Mouse (Mus musculus) heart, embryonic 13.5 days (tissue): ENCODE results near the gene Hapln1. TPM values are rescaled to one million over a fixed set of nuclear protein-coding genes. Genes with fewer than 3 reads are reported as not detected.

Experiments
- ATAC-seq: fragments of 200-750 bp; cut with Nextera tagmentation; 2 replicates; pipeline ENCODE4 v1.8.0; 2017; ENCODE audit warnings: moderate TSS enrichment; ENCODE audit not compliant: insufficient number of reproducible peaks, low FRiP score, low TSS enrichment; ENCODE audit errors: extremely low read depth
- H3K27ac ChIP-seq: fragments of 300-500 bp; sonication (generic); replicated peaks from 2 replicates; pipeline ENCODE4 v1.5.1; 2015; ENCODE audit warnings: moderate library complexity, mild to moderate bottlenecking, inconsistent platforms
- H3K27me3 ChIP-seq: fragments of 300-500 bp; sonication (generic); replicated peaks from 2 replicates; pipeline ENCODE4 v1.6.1; 2015; ENCODE audit warnings: mild to moderate bottlenecking, inconsistent platforms
- H3K36me3 ChIP-seq: fragments of 300-500 bp; sonication (generic); 2 replicates; pipeline ENCODE4 v1.6.1; 2015; ENCODE audit warnings: mild to moderate bottlenecking, inconsistent platforms
- H3K4me1 ChIP-seq: fragments of 300-500 bp; sonication (generic); 2 replicates; pipeline ENCODE4 v1.6.1; 2015; ENCODE audit warnings: inconsistent platforms
- H3K4me2 ChIP-seq: fragments of 300-500 bp; sonication (generic); 2 replicates; pipeline ENCODE4 v1.6.1; 2015; ENCODE audit warnings: inconsistent platforms, mild to moderate bottlenecking, moderate library complexity
- H3K4me3 ChIP-seq: fragments of 300-500 bp; sonication (generic); 2 replicates; pipeline ENCODE4 v1.5.1; 2015; ENCODE audit warnings: moderate library complexity, mild to moderate bottlenecking, inconsistent platforms
- H3K9ac ChIP-seq: fragments of 300-500 bp; sonication (generic); 2 replicates; pipeline ENCODE4 v1.6.1; 2015; ENCODE audit warnings: inconsistent platforms, mild to moderate bottlenecking, moderate library complexity
- H3K9me3 ChIP-seq: fragments of 300-500 bp; sonication (generic); 2 replicates; pipeline ENCODE4 v1.6.1; 2016; ENCODE audit warnings: inconsistent platforms
- WGBS: fragments of 180-500 bp; shearing (Covaris S2); methylation state at CpG from one replicate; pipeline ENCODE4 v1.1.7; 2015; ENCODE audit warnings: mixed read lengths; 5-methylcytosine and 5-hydroxymethylcytosine counted together
- polyA plus RNA-seq: library from polyadenylated mRNA; unstranded; fragments of >200 nt; fragmentation: Nextera tagmentation; extraction: Ambion mirVana; gene quantifications from 2 replicates; pipeline ENCODE4 v1.2.1, GENCODE M21; 2015

Hapln1 gene
- polyA plus RNA-seq, 1 experiment from 2014 or later = 12.6 TPM

- Histone ChIP-seq H3K27ac (no peak overlapping the region), H3K9ac (no peak overlapping the region), H3K9me3 (no peaks in the 10 kb centered on the region), H3K27me3 (no peaks in the 10 kb centered on the region), H3K4me3 (no peak overlapping the region), H3K36me3 (no peaks in the 10 kb centered on the region), H3K4me2 (no peak overlapping the region), H3K4me1 (no peaks in the 10 kb centered on the region)
- WGBS = 66% methylated on average over 7 of the region's 7 CpGs
- ATAC-seq = no peak
Observed at GRCm38 (mm10) chr13:89600466-89600865, 60.9 kb downstream of the Hapln1 start.

- no peaks in the 10 kb centered on the region for H3K9me3 ChIP-seq
- ATAC-seq = no peak
- H3K27ac ChIP-seq = no peak overlapping the region
- no peaks in the 10 kb centered on the region for H3K27me3 ChIP-seq
- no peak overlapping the region for H3K4me2 ChIP-seq
- H3K4me3 ChIP-seq = no peak overlapping the region
- no peak overlapping the region for H3K9ac ChIP-seq
- H3K36me3 ChIP-seq = no peaks in the 10 kb centered on the region
- H3K4me1 ChIP-seq = no peaks in the 10 kb centered on the region
- 82% methylated on average over 3 of the region's 3 CpGs for WGBS
Observed at GRCm38 (mm10) chr13:89603336-89603735, 63.7 kb downstream of the Hapln1 start.

- H3K36me3 ChIP-seq = no peaks in the 10 kb centered on the region
- H3K4me2 ChIP-seq = no peak overlapping the region
- no peaks in the 10 kb centered on the region for H3K27me3 ChIP-seq
- 77% methylated on average over 3 of the region's 3 CpGs for WGBS
- ATAC-seq = no peak
- no peaks in the 10 kb centered on the region for H3K4me1 ChIP-seq
- no peak overlapping the region for H3K27ac ChIP-seq
- H3K9ac ChIP-seq = no peak overlapping the region
- no peaks in the 10 kb centered on the region for H3K9me3 ChIP-seq
- H3K4me3 ChIP-seq = no peak overlapping the region
Observed at GRCm38 (mm10) chr13:89607399-89607798, 67.8 kb downstream of the Hapln1 start.

- WGBS = 76% methylated on average over 3 of the region's 3 CpGs
- Histone ChIP-seq H3K4me2 (no peak overlapping the region), H3K36me3 (no peaks in the 10 kb centered on the region), H3K27ac (no peak overlapping the region), H3K4me3 (no peak overlapping the region), H3K4me1 (no peaks in the 10 kb centered on the region), H3K9me3 (no peaks in the 10 kb centered on the region), H3K27me3 (no peaks in the 10 kb centered on the region), H3K9ac (no peak overlapping the region)
- no peak for ATAC-seq
Observed at GRCm38 (mm10) chr13:89619064-89619463, 79.5 kb downstream of the Hapln1 start.

- no peaks in the 10 kb centered on the region for H3K27me3 ChIP-seq
- no peaks in the 10 kb centered on the region for H3K36me3 ChIP-seq
- no peak overlapping the region for H3K4me3 ChIP-seq
- H3K4me2 ChIP-seq = no peak overlapping the region
- H3K9ac ChIP-seq = no peak overlapping the region
- WGBS = 24% methylated on average over 4 of the region's 4 CpGs
- ATAC-seq = no peak
- no peaks in the 10 kb centered on the region for H3K9me3 ChIP-seq
- H3K27ac ChIP-seq = no peak overlapping the region
- no peaks in the 10 kb centered on the region for H3K4me1 ChIP-seq
Observed at GRCm38 (mm10) chr13:89634137-89634683, 94.6 kb downstream of the Hapln1 start.

- Histone ChIP-seq H3K9ac (no peak overlapping the region), H3K4me2 (no peak overlapping the region), H3K27ac (no peak overlapping the region), H3K36me3 (no peaks in the 10 kb centered on the region), H3K27me3 (no peaks in the 10 kb centered on the region), H3K9me3 (no peaks in the 10 kb centered on the region), H3K4me1 (no peaks in the 10 kb centered on the region), H3K4me3 (no peak overlapping the region)
- WGBS = 68% methylated on average over 3 of the region's 3 CpGs
- ATAC-seq = no peak
Observed at GRCm38 (mm10) chr13:89637012-89637411, 97.4 kb downstream of the Hapln1 start.

GRCm38 (mm10) chr13:89645589-89645988 is 106.0 kb downstream of the Hapln1 start:
- H3K36me3 ChIP-seq = no peaks in the 10 kb centered on the region
- no peaks in the 10 kb centered on the region for H3K4me1 ChIP-seq
- no peak for ATAC-seq
- no peak overlapping the region for H3K9ac ChIP-seq
- no peaks in the 10 kb centered on the region for H3K9me3 ChIP-seq
- 90% methylated on average over 2 of the region's 2 CpGs for WGBS
- no peak overlapping the region for H3K4me3 ChIP-seq
- H3K4me2 ChIP-seq = no peak overlapping the region
- H3K27ac ChIP-seq = no peak overlapping the region
- H3K27me3 ChIP-seq = no peaks in the 10 kb centered on the region

GRCm38 (mm10) chr13:89652773-89653172 is 113.2 kb downstream of the Hapln1 start:
- Histone ChIP-seq H3K27ac (no peak overlapping the region), H3K4me1 (peaks cover 6% of the 10 kb centered on the region; the same call in 1 of the 2 replicates), H3K4me2 (no peak overlapping the region), H3K9ac (no peak overlapping the region), H3K4me3 (no peak overlapping the region), H3K36me3 (peaks cover 29% of the 10 kb centered on the region), H3K9me3 (no peaks in the 10 kb centered on the region), H3K27me3 (no peaks in the 10 kb centered on the region)
- no peak for ATAC-seq
- 45% methylated on average over 1 of the region's 1 CpGs for WGBS

- H3K4me3 ChIP-seq = no peak overlapping the region
- no peak overlapping the region for H3K27ac ChIP-seq
- ATAC-seq = no peak
- 80% methylated on average over 2 of the region's 2 CpGs for WGBS
- H3K4me1 ChIP-seq = peaks cover 6% of the 10 kb centered on the region; the same call in 1 of the 2 replicates
- no peak overlapping the region for H3K4me2 ChIP-seq
- H3K36me3 ChIP-seq = peaks cover 29% of the 10 kb centered on the region
- no peaks in the 10 kb centered on the region for H3K27me3 ChIP-seq
- no peak overlapping the region for H3K9ac ChIP-seq
- H3K9me3 ChIP-seq = no peaks in the 10 kb centered on the region
Observed at GRCm38 (mm10) chr13:89653279-89653678, 113.7 kb downstream of the Hapln1 start.

- H3K4me2 ChIP-seq = peak overlapping the region; percentile 28
- peaks cover 44% of the 10 kb centered on the region for H3K36me3 ChIP-seq
- peaks cover 6% of the 10 kb centered on the region; the same call in 1 of the 2 replicates for H3K4me1 ChIP-seq
- no peak for ATAC-seq
- H3K27me3 ChIP-seq = no peaks in the 10 kb centered on the region
- H3K9me3 ChIP-seq = no peaks in the 10 kb centered on the region
- 59% methylated on average over 11 of the region's 11 CpGs for WGBS
- H3K9ac ChIP-seq = no peak overlapping the region
- H3K27ac ChIP-seq = peak overlapping the region; percentile 21; the same call in 1 of the 2 replicates
- H3K4me3 ChIP-seq = peak overlapping the region; percentile 5; the same call in 1 of the 2 replicates
Observed at GRCm38 (mm10) chr13:89657046-89657445, 117.5 kb downstream of the Hapln1 start.
